Mouse (Mus musculus) ES-Bruce4 (cell line): ENCODE measurements at regions not wholly inside any gene's neighbourhood (a gene's known extent, or its start where the extent isn't known, plus 50 kb on each side); places are given as distances from the start of the nearest gene placed in this dataset.

Source experiments
- CTCF ChIP-seq: IDR thresholded peaks from one replicate; pipeline ENCODE4 v1.8.1; 2011; ENCODE audit warnings: low read depth, low read length
- EP300 ChIP-seq: IDR thresholded peaks from 2 replicates; pipeline ENCODE4 v1.6.1; 2011; ENCODE audit warnings: low read depth, low read length; ENCODE audit not compliant: insufficient read depth
- POLR2A ChIP-seq: IDR thresholded peaks from one replicate; pipeline ENCODE4 v1.8.1; 2011; ENCODE audit warnings: low read length; ENCODE audit not compliant: insufficient read depth

DNA sequence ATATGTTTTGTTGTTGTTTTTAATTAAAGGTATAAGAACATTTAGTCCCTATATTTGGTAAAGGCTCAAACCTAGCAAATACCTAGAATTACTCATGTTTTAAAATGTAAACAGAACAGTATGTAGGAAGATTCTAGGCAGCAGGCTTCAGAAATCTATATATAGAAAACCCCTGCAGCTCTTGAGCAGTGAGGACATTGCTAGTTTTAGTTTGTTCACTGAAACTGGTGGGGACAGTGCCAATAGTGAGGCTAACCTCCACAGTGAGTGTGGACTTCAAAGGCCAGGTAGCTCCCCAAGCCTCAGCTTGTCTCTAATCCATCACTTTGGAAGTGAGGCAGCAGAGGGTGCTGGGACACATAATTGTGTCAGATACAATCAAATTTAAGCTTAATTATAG, 2645.7 kb downstream of the 9330182O14Rik start:
- TF ChIP-seq EP300 (no peak), CTCF (no peak), POLR2A (no peak)
